Mouse (Mus musculus) erythroblast, embryonic 14.5 days (primary cell): ENCODE measurements around the gene Slc35f2.

Source experiments
- GATA1 ChIP-seq: IDR thresholded peaks from 2 replicates; pipeline ENCODE4 v1.6.1; 2012; ENCODE audit warnings: low read length, inconsistent platforms, mixed read lengths
- TAL1 ChIP-seq: IDR thresholded peaks from 3 replicates; pipeline ENCODE4 v1.6.1; 2012; ENCODE audit warnings: low read length, inconsistent platforms, mixed read lengths

DNA sequence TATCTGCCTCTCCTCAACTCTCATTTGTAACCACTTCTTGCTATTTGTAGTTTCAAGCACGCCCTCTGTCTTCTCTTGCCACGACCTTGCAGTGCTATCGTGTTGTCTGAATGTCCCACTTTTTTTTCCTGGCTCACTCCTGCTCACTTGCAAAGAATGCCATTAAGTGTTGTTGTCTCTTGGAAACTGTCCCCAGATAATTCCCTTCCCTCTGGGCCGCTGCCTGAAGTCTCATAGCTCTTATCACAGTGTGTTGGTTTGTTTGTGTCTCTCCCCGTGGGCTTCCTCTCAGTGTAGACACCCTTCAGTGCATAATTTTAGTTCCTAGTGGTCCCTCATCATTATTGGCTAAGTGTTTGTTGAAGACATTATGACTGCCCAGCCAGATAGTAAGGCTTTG lies 86.5 kb downstream of the Slc35f2 start:
- TF ChIP-seq GATA1 (no peak), TAL1 (no peak)
